In the genomic region with DNA sequence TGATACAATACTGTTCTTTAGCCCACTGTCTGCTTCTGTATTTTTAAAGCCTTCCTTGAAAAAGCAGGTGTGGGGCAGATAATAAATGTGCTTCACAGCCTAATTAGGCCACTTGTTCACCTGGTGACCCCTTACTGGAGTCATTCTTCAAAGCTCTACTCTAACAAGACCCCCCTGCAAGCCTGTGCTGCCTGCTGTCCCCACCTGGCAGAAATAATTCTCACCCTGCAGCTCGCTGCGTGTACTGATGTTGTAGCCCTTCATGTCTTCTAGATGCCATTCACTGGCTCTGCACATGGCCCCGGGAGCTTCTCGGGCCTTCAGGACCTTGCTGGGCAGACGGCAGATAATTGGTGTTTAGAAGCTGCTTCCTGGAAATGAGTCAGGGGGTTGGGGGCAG, we compare ENCODE assay signal across 26 mouse cellular contexts.
DNase-seq lines count a peak whose midpoint lies in the region; ATAC-seq lines count a peak whose summit lies in the region.
"Had no signal": no experiment of that assay in that cellular context is flagged by ENCODE, and none has a peak within 500 bp of the region (broad histone marks: within the 10 kb centered on the region; RNA-seq: fewer than 3 reads in every experiment).

No protein-coding gene starts in this region.

- no peak overlapping the region for H3K9ac ChIP-seq in forebrain, embryonic 13.5 days
- H3K9ac ChIP-seq: embryonic facial prominence, embryonic 15.5 days had no signal

- no peaks in the 10 kb centered on the region for H3K9me3 ChIP-seq in forebrain, embryonic 13.5 days (replicated peaks)
- no peaks in the 10 kb centered on the region for H3K9me3 ChIP-seq in forebrain, embryonic 10.5 days
- no peaks in the 10 kb centered on the region for H3K9me3 ChIP-seq in heart, embryonic 10.5 days
- no peaks in the 10 kb centered on the region for H3K9me3 ChIP-seq in embryonic facial prominence, embryonic 10.5 days
- H3K9me3 ChIP-seq: embryonic facial prominence, embryonic 12.5 days; embryonic facial prominence, embryonic 15.5 days; heart, embryonic 13.5 days had no signal

- WGBS in forebrain, embryonic 13.5 days = 64% methylated on average over 5 of the region's 5 CpGs
- 59% methylated on average over 5 of the region's 5 CpGs for whole genome bisulfite sequencing in forebrain, embryonic 10.5 days
- WGBS in heart, embryonic 10.5 days = 56% methylated on average over 5 of the region's 5 CpGs
- 42% methylated on average over 5 of the region's 5 CpGs for WGBS in embryonic facial prominence, embryonic 10.5 days

- no peak overlapping the region for H3K27ac ChIP-seq in forebrain, embryonic 13.5 days
- no peak overlapping the region for H3K27ac ChIP-seq in forebrain, embryonic 10.5 days
- no peak overlapping the region for H3K27ac ChIP-seq in heart, embryonic 10.5 days
- no peak overlapping the region for H3K27ac ChIP-seq in embryonic facial prominence, embryonic 10.5 days (replicated peaks)
- H3K27ac ChIP-seq: embryonic facial prominence, embryonic 12.5 days; heart, embryonic 13.5 days; hindbrain, embryonic 14.5 days; hindbrain, postnatal 0 days had no signal

- ATAC-seq in forebrain, embryonic 13.5 days = peak; percentile 33; the same call in 1 of the 2 replicates
- ATAC-seq: CD4-positive, CD25-positive, alpha-beta regulatory T cell, adult 4 months; inflammation-experienced regulatory T-cells, adult 6 months; intestine, embryonic 16.5 days had no signal

- no peak overlapping the region for H3K4me2 ChIP-seq in forebrain, embryonic 13.5 days
- H3K4me2 ChIP-seq: embryonic facial prominence, embryonic 15.5 days; hindbrain, embryonic 14.5 days had no signal

- H3K27me3 ChIP-seq in forebrain, embryonic 13.5 days = no peaks in the 10 kb centered on the region
- peaks cover 3% of the 10 kb centered on the region; the same call in 1 of the 2 replicates for H3K27me3 ChIP-seq in forebrain, embryonic 10.5 days (ENCODE audit: poor library complexity, severe bottlenecking)
- H3K27me3 ChIP-seq in heart, embryonic 10.5 days (ENCODE audit: insufficient read depth, poor library complexity, severe bottlenecking) = no peaks in the 10 kb centered on the region
- H3K27me3 ChIP-seq in embryonic facial prominence, embryonic 10.5 days (replicated peaks; ENCODE audit: low read depth, poor library complexity, severe bottlenecking) = no peaks in the 10 kb centered on the region
- H3K27me3 ChIP-seq: embryonic facial prominence, embryonic 12.5 days; embryonic facial prominence, embryonic 15.5 days; heart, embryonic 13.5 days had no signal

- no peak for DNase-seq in forebrain, embryonic 10.5 days (ENCODE audit: extremely low spot score, low spot score)
- DNase-seq in heart, adult 11 months = peak; percentile 66
- DNase-seq in heart, embryonic 10.5 days (ENCODE audit: low spot score) = no peak
- peak; percentile 3 for DNase-seq in 3T3-L1 (ENCODE audit: low read depth, low spot score)
- peak; percentile 16 for DNase-seq in embryonic facial prominence, embryonic 10.5 days (ENCODE audit: low spot score)
- no peak for DNase-seq in kidney, postnatal 36 days
- DNase-seq: adrenal gland, adult 8-10 months; adrenal gland, postnatal 25 days; cerebellum, adult 18-20 months; cerebellum, adult 9-10 months; cerebellum, postnatal 14 days; gastrocnemius, postnatal 10 days; gastrocnemius, postnatal 36 days; heart, adult 18-20 months; heart, postnatal 14 days; heart, postnatal 4 days; kidney, adult 18-20 months had no signal

- no peaks in the 10 kb centered on the region for H3K36me3 ChIP-seq in forebrain, embryonic 13.5 days (ENCODE audit: poor library complexity, severe bottlenecking)
- no peaks in the 10 kb centered on the region for H3K36me3 ChIP-seq in forebrain, embryonic 10.5 days (replicated peaks)
- H3K36me3 ChIP-seq in heart, embryonic 10.5 days = no peaks in the 10 kb centered on the region
- no peaks in the 10 kb centered on the region for H3K36me3 ChIP-seq in embryonic facial prominence, embryonic 10.5 days (replicated peaks)
- H3K36me3 ChIP-seq: embryonic facial prominence, embryonic 12.5 days; embryonic facial prominence, embryonic 15.5 days; heart, embryonic 13.5 days had no signal

- no peak overlapping the region for H3K4me3 ChIP-seq in forebrain, embryonic 13.5 days
- no peak overlapping the region for H3K4me3 ChIP-seq in forebrain, embryonic 10.5 days
- no peak overlapping the region for H3K4me3 ChIP-seq in heart, embryonic 10.5 days
- H3K4me3 ChIP-seq in embryonic facial prominence, embryonic 10.5 days = no peak overlapping the region
- H3K4me3 ChIP-seq: embryonic facial prominence, embryonic 12.5 days; embryonic facial prominence, embryonic 15.5 days; heart, embryonic 13.5 days had no signal

- peaks cover 14% of the 10 kb centered on the region; the same call in 1 of the 2 replicates for H3K4me1 ChIP-seq in forebrain, embryonic 13.5 days
- H3K4me1 ChIP-seq in forebrain, embryonic 10.5 days = peaks cover 17% of the 10 kb centered on the region
- peaks cover 13% of the 10 kb centered on the region for H3K4me1 ChIP-seq in heart, embryonic 10.5 days
- peaks cover 15% of the 10 kb centered on the region for H3K4me1 ChIP-seq in embryonic facial prominence, embryonic 10.5 days

Comparison
In these comparisons a context has a peak if more than half of its experiments do, and no peak if none do; other contexts are left out.
1. DNase-seq: peak in heart, adult 11 months (single experiment), 3T3-L1 (single experiment) and embryonic facial prominence, embryonic 10.5 days (single experiment); none in forebrain, embryonic 10.5 days (single experiment), heart, embryonic 10.5 days (single experiment) and kidney, postnatal 36 days (0 of 2).